Mouse (Mus musculus) lung, adult 2 months (tissue): ENCODE results near the gene Bcl11a.

Source experiments
- CTCF ChIP-seq: fragments of 200-500 bp; IDR thresholded peaks from 2 replicates; pipeline ENCODE4 v1.5.1; 2011; ENCODE audit warnings: mild to moderate bottlenecking, low read length, control low read depth; ENCODE audit not compliant: insufficient read depth
- POLR2A ChIP-seq: fragments of 200-500 bp; IDR thresholded peaks from 2 replicates; pipeline ENCODE4 v1.6.1; 2011; ENCODE audit warnings: low read depth, mild to moderate bottlenecking, control low read depth, low read length, borderline replicate concordance; ENCODE audit errors: extremely low read depth

GRCm38 (mm10) chr11:24078706-24079316 is 955 bp downstream of the Bcl11a start:
- TF ChIP-seq CTCF = no peak
- no peak for TF ChIP-seq POLR2A
